Mouse (Mus musculus) liver, postnatal 0 days (tissue): Measurements from ENCODE around the gene Mlec.

ENCODE experiments used
- CTCF ChIP-seq: sonication (generic); IDR thresholded peaks from 2 replicates; pipeline ENCODE4 v1.5.1; 2016; ENCODE audit warnings: antibody characterized with exemption, low read depth
- EP300 ChIP-seq: IDR thresholded peaks from 2 replicates; pipeline ENCODE4 v1.6.1; 2016; ENCODE audit warnings: antibody characterized with exemption, low read depth, mild to moderate bottlenecking

DNA sequence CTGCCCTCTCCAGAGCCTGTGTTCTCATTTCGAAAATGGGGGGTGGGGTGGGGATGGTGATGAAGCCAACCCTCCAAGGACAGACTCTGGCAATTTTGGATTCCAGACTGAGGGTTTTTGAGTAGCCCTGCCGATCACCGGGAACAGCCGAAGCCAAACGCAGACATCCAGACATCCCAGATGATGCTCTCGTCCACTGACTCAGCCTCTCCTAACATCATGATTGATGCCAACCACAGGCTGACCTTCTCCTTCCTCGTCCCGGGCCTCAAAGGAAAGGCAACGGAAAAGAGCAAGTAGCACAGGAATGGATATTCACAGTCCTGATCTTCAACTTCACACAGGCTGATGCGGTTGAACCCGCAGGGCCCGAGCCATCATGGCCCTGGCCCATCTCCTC is 32.1 kb upstream of the Mlec start:
- TF ChIP-seq CTCF (no peak), EP300 (no peak)
